In genomic region chr9:115727361-115727760, GRCm38 (mm10) we compare ENCODE assay signal across 10 mouse cellular contexts.
DNase-seq lines count a peak whose midpoint lies in the region; ATAC-seq and TF ChIP-seq lines count a peak whose summit lies in the region.
"Had no signal": no experiment of that assay in that cellular context is flagged by ENCODE, and none has a peak within 500 bp of the region (broad histone marks: within the 10 kb centered on the region; RNA-seq: fewer than 3 reads in every experiment).

No protein-coding gene starts in this region.

- peak; percentile 82 for DNase-seq in heart, postnatal 0 days (ENCODE audit: low spot score)
- DNase-seq in heart, adult 9 months (ENCODE audit: low spot score in 2 of 2), result no peak
- DNase-seq in lung, embryonic 14.5 days, result peak; percentile 86
- DNase-seq in lung, postnatal 25 days (ENCODE audit: low spot score), result no peak
- peak; percentile 77 for DNase-seq in adrenal gland, postnatal 14 days
- DNase-seq in kidney, postnatal 4 days, result peak; percentile 55 to 60
- DNase-seq in layer of hippocampus, adult 9-10 months (ENCODE audit: low spot score), result no peak
- DNase-seq: thymus, postnatal 25 days had no signal

- no peak for TF ChIP-seq EP300 in heart, postnatal 0 days (IDR thresholded peaks at IDR 0.05; ENCODE audit: low read depth)

- H3K9ac ChIP-seq in heart, postnatal 0 days (replicated peaks; ENCODE audit: low read depth, low read length), result no peak overlapping the region
- H3K9ac ChIP-seq in lung, embryonic 14.5 days, result no peak overlapping the region

- H3K4me3 ChIP-seq in heart, postnatal 0 days (ENCODE audit: low read depth, low read length), result no peak overlapping the region
- H3K4me3 ChIP-seq in lung, embryonic 14.5 days (ENCODE audit: low read depth, low read length), result no peak overlapping the region
- H3K4me3 ChIP-seq: heart, adult 2 months had no signal

- no peak for TF ChIP-seq CTCF in heart, postnatal 0 days (IDR thresholded peaks at IDR 0.05; ENCODE audit: low read depth)
- TF ChIP-seq CTCF in lung, embryonic 14.5 days (IDR thresholded peaks at IDR 0.05; ENCODE audit: low read depth), result no peak

- peaks cover 11% of the 10 kb centered on the region; the same call in 1 of the 2 replicates for H3K4me1 ChIP-seq in heart, postnatal 0 days (ENCODE audit: control insufficient read depth, insufficient read depth)
- H3K4me1 ChIP-seq in lung, embryonic 14.5 days (ENCODE audit: insufficient read depth), result no peaks in the 10 kb centered on the region

- no peak overlapping the region for H3K4me2 ChIP-seq in heart, postnatal 0 days (ENCODE audit: low read depth, low read length)
- no peak overlapping the region for H3K4me2 ChIP-seq in lung, embryonic 14.5 days
- H3K4me2 ChIP-seq: midbrain, embryonic 11.5 days had no signal

- no peak overlapping the region for H3K27ac ChIP-seq in heart, postnatal 0 days (ENCODE audit: low read depth)
- H3K27ac ChIP-seq in lung, embryonic 14.5 days (ENCODE audit: low read depth), result no peak overlapping the region
- H3K27ac ChIP-seq: heart, adult 2 months had no signal

- 23% methylated on average over 5 of the region's 5 CpGs for WGBS in heart, postnatal 0 days
- 54% methylated on average over 5 of the region's 5 CpGs for WGBS in lung, embryonic 14.5 days

- H3K9me3 ChIP-seq in heart, postnatal 0 days (replicated peaks; ENCODE audit: control insufficient read depth, low read length), result no peaks in the 10 kb centered on the region
- H3K9me3 ChIP-seq in lung, embryonic 14.5 days (ENCODE audit: low read depth, low read length), result 0 out of 2 replicates have a peak, but pooled peaks cover 6% of the 10 kb centered on the region

- H3K27me3 ChIP-seq in heart, postnatal 0 days (ENCODE audit: control insufficient read depth, insufficient read depth, low read length), result no peaks in the 10 kb centered on the region
- no peaks in the 10 kb centered on the region for H3K27me3 ChIP-seq in lung, embryonic 14.5 days (ENCODE audit: insufficient read depth, low read length)

- no peak for ATAC-seq in heart, postnatal 0 days (ENCODE audit: insufficient read depth, low read depth)
- ATAC-seq in lung, embryonic 14.5 days (ENCODE audit: insufficient read depth), result no peak

- no peaks in the 10 kb centered on the region for H3K36me3 ChIP-seq in heart, postnatal 0 days (replicated peaks; ENCODE audit: control insufficient read depth, insufficient read depth, low read length)
- H3K36me3 ChIP-seq in lung, embryonic 14.5 days (ENCODE audit: insufficient read depth), result no peaks in the 10 kb centered on the region

Comparison
In these comparisons a context has a peak if more than half of its experiments do, and no peak if none do; other contexts are left out.
1. DNase-seq: peak in heart, postnatal 0 days (single experiment), lung, embryonic 14.5 days (single experiment), adrenal gland, postnatal 14 days (single experiment) and kidney, postnatal 4 days (2 of 2); none in heart, adult 9 months (0 of 2), lung, postnatal 25 days (single experiment) and layer of hippocampus, adult 9-10 months (single experiment).